Mouse (Mus musculus) kidney, adult 8-10 months (tissue): Measurements from ENCODE around the gene Lmod2.

Experiments used
- DNase-seq, 2 experiments: peaks; one replicate each; pipeline ENCODE4 v3.0.0; 2022

Gene Lmod2

DNA sequence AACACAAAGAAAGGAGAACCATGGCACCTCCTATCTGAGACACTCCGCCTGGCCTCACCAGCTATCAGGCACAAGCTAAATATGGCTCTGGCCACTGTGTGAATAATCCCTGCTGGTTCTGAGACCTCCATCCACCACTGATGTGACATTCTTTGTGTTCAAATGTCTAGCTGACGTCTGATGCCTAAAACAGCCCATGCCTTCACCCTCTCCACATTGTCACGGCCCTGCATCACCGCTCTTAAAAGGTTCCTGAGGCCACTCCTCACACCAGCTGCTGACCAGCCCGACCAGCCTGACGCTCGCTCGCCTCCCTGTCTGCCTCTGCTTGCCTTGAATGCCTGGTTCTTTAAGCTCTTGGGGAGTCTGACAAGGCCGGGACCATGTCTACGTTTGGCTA, at the start of gene Lmod2:
Gene Lmod2, plus strand, starts transcription at position 263 of the 400 bp plus-strand sequence.
- DNase-seq, result no peak

DNA sequence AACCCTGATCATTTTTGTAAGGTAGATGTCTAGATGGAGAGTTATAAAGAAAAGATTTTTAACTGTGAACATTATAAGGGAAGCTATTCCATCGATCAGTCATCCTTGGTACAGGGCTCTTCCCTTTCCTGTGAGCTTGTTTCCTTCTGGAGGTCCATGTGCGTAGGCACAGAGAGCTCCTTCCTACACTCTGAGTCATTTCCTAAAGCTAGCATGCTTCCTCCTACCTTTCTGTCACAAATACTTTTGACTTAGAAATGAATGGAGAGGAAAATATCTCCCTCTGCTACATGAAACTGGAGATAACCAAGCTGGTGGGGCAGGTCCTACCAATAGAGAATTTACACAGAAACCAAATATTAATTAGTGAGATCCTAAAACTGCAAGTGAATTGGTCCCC, 47.8 kb upstream of the Lmod2 start:
- no peak for DNase-seq

DNA sequence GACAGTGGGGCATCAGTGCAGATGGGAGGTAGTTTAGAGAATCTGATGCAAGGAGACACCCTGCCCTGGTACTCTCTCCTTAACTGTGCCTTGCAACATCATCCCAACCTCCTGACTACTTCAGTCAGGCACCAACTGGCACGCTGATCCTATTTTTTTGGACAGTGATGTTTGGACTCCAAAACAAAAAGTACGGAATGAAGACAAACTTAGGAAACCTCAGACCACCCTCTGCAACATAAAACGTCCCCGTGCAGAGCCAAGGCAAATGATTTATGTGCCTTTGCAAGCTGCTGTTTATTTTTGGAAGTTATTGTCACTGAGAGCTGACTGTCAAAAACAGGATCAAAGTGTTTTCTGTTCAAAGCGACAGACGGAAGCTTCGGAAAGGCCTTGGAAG, 45.5 kb upstream of the Lmod2 start:
- DNase-seq, result no peak

DNA sequence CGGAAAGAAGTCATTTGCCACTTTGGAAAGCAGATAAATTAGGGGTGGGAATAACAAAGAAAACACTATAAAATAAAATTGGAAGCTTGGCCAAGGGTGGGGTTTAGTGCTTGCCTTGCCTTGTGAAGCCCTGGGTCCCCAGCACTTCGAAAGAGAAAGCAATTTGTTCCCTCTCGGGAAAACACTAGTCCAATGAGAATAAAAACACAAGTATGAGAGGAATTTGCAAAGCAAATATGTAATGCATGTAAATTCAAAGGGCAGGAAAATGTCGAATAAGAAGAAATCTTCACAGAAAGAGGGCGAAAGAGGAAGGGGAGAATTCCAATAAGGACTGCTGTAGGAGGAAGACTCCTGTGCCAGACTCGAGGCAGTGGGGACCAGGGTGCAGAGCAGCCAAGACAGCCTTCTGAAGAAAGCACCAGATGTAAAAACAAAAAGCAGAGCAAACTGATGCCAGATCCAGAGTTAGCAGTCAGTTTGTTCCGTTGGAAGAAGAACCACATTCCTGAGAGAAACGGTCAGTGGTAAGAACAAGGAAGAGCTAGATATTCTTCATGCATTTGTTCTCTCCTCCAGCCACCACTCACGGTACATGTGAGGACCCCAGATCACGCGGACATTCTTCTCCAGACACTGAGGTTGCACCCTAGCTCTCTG, 43.0 kb upstream of the Lmod2 start:
- DNase-seq, result no peak

DNA sequence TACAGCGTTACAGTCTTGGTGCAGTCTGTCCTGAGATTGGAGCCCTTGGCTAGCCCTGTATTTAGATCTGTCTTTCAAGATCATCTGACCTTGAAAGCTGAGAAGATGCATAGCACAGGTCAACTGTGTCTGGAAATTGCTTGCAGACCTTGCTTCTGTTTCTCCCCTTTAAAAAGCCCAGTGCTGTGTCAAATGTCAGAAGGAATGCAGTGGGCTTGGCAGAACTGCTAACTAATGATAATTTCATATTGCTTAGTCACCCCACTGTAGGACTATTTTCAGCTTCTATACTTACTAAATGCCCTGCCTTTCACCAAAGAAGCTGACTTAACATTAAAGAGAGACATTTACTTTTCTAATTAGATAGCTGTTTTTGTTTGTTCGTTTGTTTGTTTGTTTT, 42.1 kb upstream of the Lmod2 start:
- DNase-seq, result no peak

DNA sequence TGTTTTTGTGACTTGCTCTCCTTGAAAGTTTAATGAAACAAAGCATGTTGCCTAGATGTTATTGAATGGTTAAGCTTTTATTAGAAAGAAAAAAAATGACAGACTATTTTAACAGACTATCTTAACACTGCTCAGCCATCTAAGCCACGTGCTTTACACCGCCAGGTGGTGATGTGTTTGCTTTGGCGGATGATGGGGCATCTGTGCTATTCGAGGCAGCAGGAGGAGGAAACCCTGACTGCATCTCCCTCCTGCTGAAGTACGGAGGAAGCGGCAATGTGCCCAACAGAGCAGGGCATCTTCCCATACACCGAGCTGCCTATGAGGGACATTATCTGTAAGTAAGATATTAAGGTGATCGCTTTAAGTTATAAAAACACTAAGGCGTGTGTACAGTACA, 33.5 kb upstream of the Lmod2 start:
- DNase-seq, result no peak

DNA sequence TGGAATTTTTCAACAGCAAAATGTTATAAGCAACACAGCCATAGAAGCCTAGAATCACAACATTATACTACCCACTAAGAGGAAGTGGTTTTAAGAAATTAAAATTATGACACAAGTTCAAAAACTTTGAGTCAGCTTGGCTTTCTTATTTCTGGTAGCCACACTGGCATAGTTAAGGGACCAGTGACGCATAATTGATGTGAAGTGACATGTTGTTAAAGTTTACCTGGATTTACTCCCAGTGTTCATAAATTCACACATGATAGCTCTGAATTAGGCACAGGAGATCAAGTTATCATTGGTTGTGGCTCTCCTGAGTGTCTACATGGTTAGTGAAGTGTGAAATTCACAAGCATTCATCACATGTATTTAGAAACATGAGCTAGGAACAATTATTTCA, 32.7 kb upstream of the Lmod2 start:
- DNase-seq, result no peak

DNA sequence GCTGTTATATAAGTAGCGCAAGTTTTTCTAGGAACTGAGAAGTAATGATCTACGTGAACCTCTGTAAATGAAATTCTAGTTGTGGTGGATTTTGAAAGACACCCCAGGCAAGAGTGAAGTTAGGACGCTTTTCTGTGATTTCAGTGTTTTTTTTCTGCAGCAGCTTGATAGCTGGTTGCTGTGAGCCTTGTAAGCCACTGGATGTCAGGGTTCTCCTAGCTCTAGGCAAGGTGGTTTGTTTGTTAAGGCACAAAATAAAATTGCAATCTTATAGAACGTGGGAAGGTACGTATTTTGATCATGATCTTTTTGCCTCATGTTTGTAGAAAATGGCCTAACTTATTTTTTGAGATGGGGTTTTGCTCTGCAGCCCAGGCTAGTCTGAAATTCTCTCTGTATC, 28.6 kb upstream of the Lmod2 start:
- no peak for DNase-seq

DNA sequence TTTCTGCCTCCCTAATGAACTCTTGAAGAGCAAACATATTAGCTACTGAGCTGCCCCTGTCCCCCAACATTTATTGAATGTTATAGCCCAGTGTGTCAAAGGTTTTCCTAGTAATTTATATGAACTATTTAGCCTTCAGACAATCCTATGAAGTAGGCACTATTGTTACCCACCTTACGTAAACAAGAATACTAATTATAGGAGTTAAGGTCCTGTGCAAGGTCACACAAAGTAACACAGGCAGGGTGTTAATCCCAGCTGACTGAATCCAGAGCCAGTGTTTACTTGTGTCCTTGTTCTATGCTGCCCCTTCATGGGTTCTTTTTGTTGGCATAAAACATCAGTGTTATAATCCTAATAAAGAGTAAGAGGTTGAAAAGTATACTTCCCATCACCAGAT, 27.9 kb upstream of the Lmod2 start:
- DNase-seq, result no peak

DNA sequence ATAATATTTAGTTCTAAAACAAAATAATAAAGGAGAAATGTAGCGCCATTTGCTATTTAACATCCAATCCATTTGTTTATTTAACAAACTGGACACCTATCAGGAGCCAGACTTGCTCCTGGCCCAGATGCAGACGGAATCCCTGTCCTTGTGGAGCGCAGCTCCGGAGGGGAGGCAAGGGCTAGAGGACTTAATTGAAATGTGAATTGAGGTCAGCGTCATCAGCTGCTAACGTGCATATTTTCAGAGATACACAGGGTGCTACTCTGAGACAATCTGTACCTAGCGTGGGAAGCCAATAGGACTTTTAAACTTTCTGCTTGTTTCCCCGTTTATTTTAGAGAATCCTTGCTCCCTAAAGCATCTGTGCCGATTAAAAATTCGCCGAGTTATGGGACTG, 27.3 kb upstream of the Lmod2 start:
- no peak for DNase-seq

DNA sequence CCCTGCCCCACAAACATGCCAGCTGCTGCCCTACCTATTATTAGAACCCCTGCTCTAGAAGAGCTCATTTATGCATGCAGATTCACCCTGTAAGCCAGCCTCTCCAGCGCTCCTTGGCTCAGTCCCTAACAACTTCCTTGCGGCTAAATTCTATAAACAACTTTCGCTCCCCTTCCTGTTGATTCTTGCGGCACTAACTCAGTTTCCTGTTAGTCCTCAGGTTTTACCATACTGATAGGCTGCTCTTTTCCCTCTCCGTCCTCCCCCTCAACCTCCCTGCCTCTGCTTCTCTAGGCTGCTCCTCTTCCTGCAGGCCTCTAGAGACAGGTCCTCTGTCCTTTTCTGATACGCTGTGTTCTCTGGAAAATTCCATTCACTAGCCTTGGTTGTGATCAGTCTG, 26.4 kb upstream of the Lmod2 start:
- DNase-seq, result peak in 1 of 2 experiments; percentile 49

DNA sequence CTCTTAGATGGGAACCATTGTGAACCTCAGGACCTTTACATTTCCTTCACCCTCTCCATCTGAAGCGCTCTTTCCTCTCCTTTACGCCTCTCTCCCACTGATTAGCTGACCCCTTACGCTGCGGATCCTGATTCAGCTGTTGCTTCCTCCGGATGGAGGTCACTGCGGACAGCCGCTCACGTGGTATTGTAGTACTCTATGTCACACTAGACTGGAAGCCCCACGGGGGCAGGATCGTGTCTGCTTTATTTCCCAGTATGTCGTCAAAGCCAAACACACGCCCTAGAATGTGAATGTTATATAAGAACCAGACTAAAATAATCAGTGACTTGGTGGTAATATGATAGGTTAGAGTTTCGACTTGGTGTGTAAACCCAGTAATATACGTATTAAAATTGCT, 25.1 kb upstream of the Lmod2 start:
- no peak for DNase-seq

DNA sequence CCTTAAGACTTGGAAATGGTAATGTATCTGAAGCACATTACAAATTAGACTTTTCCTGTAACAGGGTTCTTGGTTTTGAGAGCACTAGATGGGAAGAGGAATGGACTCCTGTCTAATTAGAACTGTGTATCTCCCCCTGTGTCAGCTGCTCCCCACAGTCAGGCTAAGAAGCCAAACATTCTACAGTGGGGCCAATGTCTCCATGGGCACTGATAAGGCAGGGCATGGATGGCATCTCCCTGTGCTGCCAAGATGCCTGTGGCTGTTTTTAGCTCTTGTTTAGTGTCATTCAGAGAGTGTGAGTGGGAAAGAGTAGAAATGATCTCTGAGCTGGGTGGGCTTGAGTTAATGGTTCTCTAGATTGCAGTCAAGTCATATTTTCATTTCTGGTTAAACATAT, 24.2 kb upstream of the Lmod2 start:
- no peak for DNase-seq

DNA sequence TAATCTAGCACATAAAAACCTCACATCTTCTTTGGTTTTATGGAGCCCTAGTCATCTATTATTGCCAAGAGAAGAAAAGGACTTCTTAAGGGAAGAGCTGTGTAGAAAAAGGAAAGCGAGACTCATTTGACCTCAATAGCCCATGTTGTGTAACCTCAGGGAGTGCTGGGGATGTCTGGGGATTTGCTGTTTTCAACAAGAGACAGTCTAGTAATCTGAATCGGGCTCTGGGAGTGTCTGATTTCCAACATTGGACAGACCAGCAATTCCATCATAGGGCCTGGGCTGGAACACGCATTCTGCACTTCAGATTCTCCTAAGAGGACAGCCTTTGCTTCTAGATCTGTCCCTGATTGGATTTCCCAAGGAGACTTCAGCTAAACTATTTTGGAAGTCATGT, 14.1 kb upstream of the Lmod2 start:
- DNase-seq, result no peak

DNA sequence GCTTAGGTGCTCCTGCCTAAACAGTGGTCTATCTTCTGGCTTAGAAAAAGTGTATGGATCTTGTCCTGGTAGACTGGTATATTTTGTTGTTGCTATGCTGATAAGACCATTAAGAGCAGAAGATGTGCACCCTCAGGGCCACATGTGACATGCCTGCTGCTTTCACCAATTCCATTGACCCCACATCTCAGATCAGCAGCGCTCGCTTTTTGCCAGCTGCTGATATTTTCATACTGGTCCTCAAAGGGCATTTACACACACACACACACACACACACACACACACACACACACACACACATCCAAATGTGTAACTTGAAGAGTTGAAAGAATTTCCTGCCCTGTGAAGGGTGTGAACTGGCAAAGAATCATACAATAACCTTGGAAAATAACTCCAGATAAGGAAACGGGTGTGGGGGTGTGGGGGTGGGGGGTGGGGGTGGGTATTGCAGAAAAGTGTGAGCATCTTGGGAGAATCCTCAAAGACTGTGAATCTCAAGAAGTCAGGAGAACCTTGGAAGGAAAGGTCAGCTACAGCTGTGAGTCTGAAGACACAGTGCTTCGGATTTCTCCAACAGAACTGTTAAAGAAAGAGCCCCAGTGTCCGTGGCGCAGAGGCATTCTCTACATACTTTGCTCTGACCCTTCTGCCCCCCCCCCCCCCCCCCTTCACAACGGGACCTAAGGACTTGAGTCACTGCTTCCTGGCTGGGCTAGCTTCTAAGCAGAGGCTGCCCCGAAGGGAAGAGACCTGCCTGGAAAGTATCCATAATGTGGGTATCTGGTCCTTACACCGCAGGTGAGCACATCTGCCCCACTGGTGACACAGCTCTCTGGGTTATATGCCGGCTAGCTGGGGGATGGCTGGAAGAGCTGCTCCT, 11.9 kb upstream of the Lmod2 start:
- DNase-seq, result no peak

DNA sequence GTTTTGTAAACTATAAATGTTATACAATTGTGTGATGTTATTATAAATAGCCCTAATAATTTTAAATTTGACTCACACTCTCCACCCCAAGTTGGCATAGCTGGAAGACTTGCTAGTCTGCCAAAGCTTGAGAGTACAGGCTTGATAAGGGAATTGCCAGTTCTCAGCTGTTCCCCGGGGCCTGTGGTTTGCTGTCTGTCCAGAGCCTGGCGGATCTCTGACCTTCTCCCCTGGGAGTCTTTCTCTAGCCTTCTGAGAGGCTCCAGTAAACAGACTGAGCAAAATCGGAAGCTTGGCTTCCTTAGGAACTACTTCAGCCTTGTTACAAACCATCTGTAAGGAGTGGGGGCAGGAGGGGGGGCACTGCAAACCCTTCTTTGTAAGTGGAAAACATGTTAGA, 10.7 kb upstream of the Lmod2 start:
- DNase-seq, result peak; percentile 49 to 59

DNA sequence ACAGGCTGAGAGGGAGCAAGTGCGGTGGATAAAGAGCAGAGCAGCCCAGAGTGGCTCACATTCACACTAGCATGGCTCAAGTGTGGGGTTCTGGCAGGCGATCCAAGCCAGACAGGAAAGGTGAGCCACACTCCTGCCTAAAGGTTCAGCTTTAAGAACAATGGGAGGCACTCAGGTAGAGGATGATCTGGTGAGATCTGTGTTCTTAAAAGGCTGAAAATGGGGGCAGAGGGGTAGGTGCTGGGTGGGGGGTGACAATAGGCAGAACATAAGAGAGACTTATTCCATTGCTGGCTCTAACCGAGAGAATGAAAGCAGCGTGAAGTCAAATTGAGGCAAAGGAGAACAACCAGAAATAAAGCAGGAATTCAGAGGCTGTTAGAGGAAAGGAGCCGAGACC, 7.3 kb upstream of the Lmod2 start:
- DNase-seq, result no peak

DNA sequence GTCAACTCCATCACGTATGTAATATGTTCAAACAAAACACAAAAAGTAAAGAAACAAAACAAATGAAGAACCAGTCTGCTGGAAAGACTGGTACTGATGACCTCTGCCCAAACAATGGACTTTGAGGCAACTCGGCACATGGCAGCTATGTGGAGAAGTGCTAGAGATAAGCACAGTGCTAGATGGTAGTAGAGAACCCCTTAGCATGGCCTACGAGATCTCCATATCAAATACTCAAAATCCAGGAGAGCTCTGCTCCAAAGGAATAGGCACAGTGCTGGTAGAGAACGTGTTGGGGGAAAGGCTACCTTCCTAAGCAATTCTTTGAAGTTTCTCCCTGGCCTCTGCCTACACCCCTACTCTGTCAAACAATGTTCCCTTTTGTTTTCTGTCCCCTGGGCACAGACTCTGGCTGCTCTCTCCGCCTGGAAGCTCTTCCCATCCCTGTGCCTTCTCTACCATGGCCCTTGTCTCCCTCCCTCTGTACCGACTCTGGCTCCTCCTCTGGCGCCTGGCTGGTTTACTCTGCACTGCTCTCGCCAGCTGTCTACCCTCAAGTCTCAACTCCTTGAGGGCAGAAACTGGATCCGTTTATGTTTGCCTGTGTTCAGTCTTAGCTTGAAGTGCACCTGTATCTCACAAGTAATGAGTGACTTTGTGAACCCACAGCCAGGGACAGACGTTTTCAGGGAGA, 5.9 kb upstream of the Lmod2 start:
- no peak for DNase-seq

DNA sequence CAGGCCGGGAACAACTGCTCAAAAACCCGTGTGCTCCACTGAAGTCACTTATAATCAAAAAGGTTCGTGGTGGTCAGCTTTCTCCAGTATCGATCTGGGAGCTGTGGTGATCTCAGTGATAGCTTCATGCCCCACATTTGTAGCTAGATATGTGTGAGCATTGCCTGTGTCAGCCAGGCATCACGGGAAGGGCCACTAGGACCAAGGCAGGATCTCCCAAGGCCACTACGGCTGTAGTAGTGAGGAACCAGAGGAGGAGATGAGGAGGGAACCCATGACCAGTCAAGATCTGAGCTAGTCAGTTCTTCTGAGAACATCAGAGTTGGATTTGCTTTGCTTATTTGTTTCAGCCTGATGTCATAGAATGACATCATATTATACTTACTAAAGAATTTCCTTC, 1.6 kb downstream of the Lmod2 start:
- DNase-seq, result no peak

DNA sequence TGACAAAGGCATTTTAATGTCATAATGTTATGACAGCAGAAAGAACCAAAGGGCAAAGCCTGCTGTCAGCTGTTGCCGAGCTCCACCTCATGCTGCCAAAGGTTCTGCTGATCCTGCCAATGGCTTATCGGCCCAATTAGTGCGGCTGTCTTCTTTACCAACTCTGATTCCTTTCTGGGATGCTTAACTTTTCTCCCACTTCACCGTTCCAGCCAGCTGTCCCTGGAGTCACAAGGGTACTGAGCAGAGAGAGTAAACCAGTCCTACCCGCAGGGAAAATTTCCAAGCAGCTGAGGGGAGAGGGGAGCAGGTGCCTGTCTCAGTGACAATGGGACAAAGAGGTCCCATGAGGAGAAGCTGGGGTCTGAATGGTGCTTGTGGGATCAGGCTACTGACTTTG, 2.1 kb downstream of the Lmod2 start:
- DNase-seq, result no peak

DNA sequence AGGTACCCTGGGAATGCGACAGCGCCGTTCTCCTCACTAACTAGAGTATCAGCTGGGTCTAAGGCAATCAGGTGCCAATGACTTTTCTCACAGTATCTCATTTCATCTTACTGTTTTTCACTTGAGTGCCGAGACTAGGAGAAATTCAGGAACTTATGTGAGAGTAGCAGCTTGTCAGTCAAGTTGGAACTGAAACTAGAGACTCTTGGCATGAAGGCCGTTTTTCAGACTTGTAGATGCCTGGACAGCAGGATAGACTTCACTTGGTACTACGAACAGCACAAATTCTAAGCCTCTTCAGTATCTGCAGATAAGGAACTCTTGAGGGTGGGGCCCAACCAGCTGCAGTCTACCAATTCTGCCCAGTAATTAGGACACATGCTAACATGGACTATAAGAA, 2.6 kb downstream of the Lmod2 start:
- DNase-seq, result no peak

DNA sequence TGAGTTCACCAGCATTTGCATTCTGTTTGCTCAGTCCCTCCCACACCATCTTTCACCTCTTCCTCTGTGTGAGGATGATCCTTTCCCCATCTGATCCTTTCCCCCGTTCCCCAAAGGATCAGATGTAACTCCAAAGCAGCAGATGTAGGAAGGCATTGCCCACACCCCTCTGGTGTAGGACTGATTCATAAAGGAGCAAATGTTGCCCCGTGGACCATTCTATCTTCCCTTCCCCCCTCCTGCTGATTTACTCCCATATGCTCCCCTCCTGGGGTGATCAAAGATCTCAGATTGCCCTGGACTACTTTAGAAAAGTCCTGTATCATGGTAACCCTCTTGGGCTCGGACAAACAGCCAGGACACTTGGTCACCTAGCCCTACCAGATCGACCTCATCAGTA, 3.2 kb downstream of the Lmod2 start:
- DNase-seq, result no peak

DNA sequence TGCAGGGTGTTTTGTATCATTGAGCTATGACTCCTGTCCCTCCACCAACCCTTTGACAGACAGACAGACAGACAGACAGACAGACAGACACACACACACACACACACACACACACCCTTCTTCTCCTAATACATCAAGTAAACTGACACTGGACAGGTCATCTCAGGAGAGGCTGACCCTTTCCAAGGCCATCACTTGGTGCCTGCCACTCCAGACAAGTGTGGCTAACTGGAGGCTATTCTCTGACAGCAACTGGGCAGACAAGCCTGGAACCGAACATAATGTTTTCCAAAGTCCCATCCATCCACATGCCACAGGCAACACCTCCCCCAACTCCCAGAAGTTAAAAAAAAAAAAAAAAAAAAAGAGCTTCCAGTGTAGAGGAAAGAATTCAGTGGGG, 4.1 kb downstream of the Lmod2 start:
- no peak for DNase-seq

DNA sequence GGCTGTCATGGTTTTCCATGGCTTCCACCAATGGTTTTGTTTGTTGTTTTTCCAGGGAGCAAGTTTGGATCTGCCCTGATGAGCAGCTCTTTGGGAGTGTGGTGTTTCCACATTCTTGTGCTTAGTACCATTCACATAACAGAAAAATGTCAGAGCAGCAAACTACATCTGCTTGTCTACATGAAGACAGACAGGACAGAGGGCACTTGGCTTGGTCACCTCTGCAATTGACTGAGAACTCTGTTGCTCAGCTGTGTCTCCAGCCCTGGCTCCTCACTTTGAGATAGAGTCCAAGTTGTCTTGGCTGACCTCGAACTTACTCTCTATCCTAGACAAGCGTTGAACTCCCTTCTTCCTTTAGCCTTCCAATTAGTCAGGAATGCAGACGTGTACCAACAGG, 4.8 kb downstream of the Lmod2 start:
- DNase-seq, result no peak
